Mouse (Mus musculus) cortical plate, adult 2 months (tissue): ENCODE measurements around the gene Spock1.

Source experiments
- CTCF ChIP-seq: fragments of 200-500 bp; IDR thresholded peaks from 2 replicates; pipeline ENCODE4 v1.5.1; 2011; ENCODE audit warnings: mild to moderate bottlenecking, control low read depth, low read length; ENCODE audit not compliant: insufficient read depth; ENCODE audit errors: extremely low read depth
- POLR2A ChIP-seq: fragments of 200-500 bp; IDR thresholded peaks from 2 replicates; pipeline ENCODE4 v1.6.1; 2011; ENCODE audit warnings: mild to moderate bottlenecking, low read length, control low read depth; ENCODE audit not compliant: insufficient read depth; ENCODE audit errors: extremely low read depth

DNA sequence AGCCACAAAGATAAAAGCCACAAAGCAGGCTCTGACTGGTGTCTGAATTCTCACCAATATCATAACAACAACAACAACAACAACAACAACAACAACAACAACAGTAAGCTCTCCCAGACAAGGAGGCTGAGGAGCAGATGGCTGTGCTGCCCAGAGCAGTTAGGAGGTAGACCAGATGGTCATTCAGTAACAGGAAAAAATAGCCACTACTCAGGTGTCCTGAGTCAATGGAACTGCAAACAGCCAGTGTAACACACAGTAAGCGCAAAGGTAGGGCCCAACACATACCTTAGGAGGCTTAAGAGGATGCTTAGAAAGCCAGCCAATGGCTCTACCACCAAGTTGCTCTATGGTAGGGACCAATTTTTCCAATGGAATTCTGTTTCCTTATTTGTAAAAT is 59.2 kb downstream of the Spock1 start:
- TF ChIP-seq CTCF (no peak), POLR2A (no peak)
